Mouse (Mus musculus) cerebellum, adult 9-11 months (tissue): ENCODE results near the gene Olfr1496.
"Not testable (repeated sequence)": the region's sequence is repeated elsewhere in the genome, so short reads cannot be mapped to it uniquely, and the experiment has no call there.

ENCODE experiments used
- DNase-seq: peaks from one replicate; pipeline ENCODE4 v3.0.0; 2022

Gene Olfr1496

GRCm38 (mm10) chr19:13777578-13777977, at the start of gene Olfr1496:
TSS of gene Olfr1496 (plus strand) at chr19:13777878.
- DNase-seq: no peak

GRCm38 (mm10) chr19:13739428-13739827, 38.2 kb upstream of the Olfr1496 start, which contains the start of gene Olfr1494:
TSS of gene Olfr1494 (plus strand) at chr19:13739728.
- no peak for DNase-seq

DNA sequence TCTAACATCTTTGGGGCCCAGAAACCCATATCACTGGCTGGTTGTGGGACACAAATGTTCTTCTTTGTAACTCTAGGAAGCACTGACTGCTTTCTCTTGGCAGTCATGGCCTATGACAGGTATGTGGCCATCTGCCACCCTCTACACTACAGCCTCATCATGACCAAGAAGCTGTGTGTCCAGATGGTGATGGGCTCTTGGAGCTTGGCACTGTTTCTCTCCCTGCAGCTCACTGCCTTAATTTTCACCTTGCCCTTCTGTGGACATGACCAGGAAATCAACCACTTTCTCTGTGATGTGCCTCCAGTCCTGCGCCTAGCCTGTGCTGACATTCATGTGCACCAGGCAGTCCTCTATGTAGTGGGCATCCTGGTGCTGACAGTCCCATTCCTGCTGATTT, 28.3 kb upstream of the Olfr1496 start:
- DNase-seq: peak; percentile 60

DNA sequence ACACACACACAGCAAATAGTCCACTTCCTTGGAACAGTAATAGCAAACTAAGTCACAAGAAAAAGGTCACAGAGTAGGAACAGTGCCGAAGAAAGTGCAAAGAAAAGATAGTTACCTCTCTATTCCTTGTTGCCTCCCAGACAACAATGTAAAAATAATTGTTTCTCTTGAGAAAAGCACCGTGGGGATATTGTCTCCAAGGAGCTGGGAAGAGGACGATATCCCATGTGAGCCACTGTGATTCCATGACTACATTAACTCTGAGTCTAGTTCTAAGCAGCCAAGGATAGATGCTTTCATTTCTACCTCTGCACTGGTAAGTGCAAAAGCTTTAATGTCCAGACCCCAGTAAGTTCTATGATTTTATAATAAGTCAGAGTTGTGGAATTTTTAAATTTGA, 13.4 kb upstream of the Olfr1496 start, which contains the start of gene Olfr1495:
Olfr1495 (plus strand) TSS at position 301 of the 400 bp plus-strand sequence.
- no peak for DNase-seq

- peak; percentile 59 for DNase-seq
Measured at GRCm38 (mm10) chr19:13768565-13769276, 9.0 kb upstream of the Olfr1496 start.

- DNase-seq: no peak
Measured at GRCm38 (mm10) chr19:13798102-13798501, 20.4 kb downstream of the Olfr1496 start, which contains the start of gene Olfr1497. TSS of gene Olfr1497 (minus strand) at chr19:13798202.

GRCm38 (mm10) chr19:13805486-13805885, 27.8 kb downstream of the Olfr1496 start:
- not testable (repeated sequence) for DNase-seq

- no peak for DNase-seq
Measured at GRCm38 (mm10) chr19:13812823-13813222, 35.1 kb downstream of the Olfr1496 start.

DNA sequence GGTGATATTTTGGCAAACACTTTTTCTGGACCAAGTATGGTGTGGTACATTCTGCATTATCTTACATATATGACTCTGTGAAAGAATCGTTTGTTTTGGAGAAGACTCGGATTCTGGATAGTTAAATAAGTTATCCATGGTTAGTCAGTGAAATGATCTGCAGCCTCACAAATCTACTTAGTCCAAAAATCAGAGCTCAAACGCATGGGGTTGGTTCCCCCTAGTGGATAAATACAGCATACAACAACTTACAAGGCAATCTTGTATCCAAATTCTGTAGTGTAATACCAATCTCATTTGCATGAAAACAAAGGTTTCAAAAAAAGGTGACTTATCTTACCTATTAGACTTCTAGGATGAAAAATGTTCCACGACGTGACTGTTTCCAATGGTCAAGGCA, 41.1 kb downstream of the Olfr1496 start:
- DNase-seq: no peak

DNA sequence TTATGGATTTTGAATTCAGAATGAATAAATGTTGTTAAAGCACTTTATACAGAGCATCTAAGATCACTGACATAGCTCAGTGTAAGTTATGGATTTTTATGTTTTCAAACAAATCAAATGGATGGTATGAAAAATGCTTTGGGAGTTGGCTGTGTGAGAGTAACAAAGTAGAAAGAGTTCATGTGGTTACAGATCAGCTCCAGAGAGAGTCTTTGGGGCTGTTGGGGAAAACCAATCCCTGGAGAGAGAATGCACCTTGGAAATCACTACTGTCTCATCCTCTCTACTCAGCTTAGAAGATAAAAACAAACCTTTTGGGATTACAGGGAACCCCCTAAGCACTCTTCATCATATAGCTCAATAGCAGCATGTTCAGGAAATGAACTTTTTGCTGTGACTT, 41.7 kb downstream of the Olfr1496 start, which contains the start of gene Olfr1499:
Olfr1499 (minus strand) TSS at position 101 of the 400 bp plus-strand sequence.
- DNase-seq: no peak

DNA sequence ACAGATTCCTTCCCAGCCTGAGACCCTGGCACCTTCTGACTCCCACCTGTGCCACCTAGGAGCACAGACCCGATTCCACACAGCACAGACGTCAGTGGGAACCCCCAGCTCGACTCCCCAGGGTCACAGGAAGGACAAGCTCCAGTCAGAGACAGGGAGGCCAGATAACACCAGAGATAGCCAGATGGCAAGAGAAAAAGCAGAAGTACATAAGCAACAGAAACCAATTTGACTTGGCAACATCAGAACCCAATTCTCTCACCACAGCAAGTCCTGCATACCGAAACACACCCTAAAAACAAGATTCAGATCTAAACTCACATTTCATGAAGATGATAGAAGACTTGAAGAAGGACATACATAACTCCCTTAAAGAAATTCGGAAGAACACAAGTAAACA, 43.2 kb downstream of the Olfr1496 start:
- no peak for DNase-seq

DNA sequence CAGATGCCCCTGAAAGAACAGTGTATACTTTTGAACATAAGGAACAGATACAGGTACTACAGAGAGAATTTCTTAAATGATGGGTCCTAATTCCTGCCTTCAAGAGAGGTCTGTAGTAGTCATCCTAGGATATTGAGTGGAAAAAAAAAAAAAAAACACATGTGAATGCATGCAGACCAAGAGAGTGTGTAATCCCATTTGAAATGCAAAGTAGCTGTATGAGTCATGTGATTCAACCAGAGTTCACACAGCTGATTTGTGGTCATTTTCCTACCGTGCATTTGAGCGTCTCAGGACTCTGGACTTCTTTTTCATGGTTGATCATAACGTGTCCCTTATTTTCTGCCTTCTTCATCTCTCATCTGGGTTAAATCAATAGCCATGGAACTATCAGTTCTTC, 50.8 kb downstream of the Olfr1496 start:
- no peak for DNase-seq

GRCm38 (mm10) chr19:13830388-13830787, 52.7 kb downstream of the Olfr1496 start, which contains the start of gene Olfr1500:
TSS of gene Olfr1500 (minus strand) at chr19:13830488.
- no peak for DNase-seq
